Mouse (Mus musculus) MEL (cell line): ENCODE measurements around the gene Serpind1.

ENCODE experiments used
- NELFE ChIP-seq: IDR thresholded peaks from 2 replicates; pipeline ENCODE4 v1.6.1; 2011; ENCODE audit warnings: low read depth, low read length, improper control_type of control experiment
- SIN3A ChIP-seq: IDR thresholded peaks from 2 replicates; pipeline ENCODE4 v1.6.1; 2012; ENCODE audit warnings: low read length, improper control_type of control experiment, inconsistent platforms
- UBTF ChIP-seq: IDR thresholded peaks from 2 replicates; pipeline ENCODE4 v1.6.1; 2012; ENCODE audit warnings: low read depth, mild to moderate bottlenecking, inconsistent platforms, low read length, improper control_type of control experiment, moderate library complexity, borderline replicate concordance; ENCODE audit not compliant: insufficient read depth

DNA sequence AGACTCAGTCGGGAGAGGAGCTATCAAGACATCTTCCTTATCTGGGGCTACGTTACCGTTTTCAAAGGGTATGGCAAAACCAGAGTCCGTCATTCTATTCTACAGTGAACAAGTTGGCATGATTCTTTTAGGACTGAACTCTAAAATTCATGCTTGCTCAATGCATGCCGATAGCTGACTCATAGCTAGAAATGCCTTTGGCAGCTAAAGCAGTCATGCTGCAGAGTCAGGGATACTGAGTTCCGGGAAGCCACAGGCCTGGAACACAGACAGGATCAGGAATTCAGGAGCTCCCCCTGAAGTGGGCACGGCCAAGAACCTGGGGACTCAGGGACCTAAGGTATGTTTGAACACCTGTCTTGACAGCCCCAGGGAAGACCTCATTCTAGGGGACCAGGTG, 14.6 kb upstream of the Serpind1 start:
- TF ChIP-seq NELFE = no peak
- no peak for TF ChIP-seq SIN3A
- TF ChIP-seq UBTF = no peak
